Mouse (Mus musculus) forebrain, embryonic 13.5 days (tissue): ENCODE measurements at regions not wholly inside any gene's neighbourhood (a gene's known extent, or its start where the extent isn't known, plus 50 kb on each side); places are given as distances from the start of the nearest gene placed in this dataset.

Experiments
- ATAC-seq: fragments of 200-750 bp; cut with Nextera tagmentation; 2 replicates; pipeline ENCODE4 v1.8.0; 2017
- H3K27ac ChIP-seq: fragments of 300-500 bp; sonication (generic); 2 replicates; pipeline ENCODE4 v1.5.1; 2015; ENCODE audit warnings: inconsistent platforms, mild to moderate bottlenecking, moderate library complexity
- H3K27me3 ChIP-seq: fragments of 300-500 bp; sonication (generic); 2 replicates; pipeline ENCODE4 v1.6.1; 2015; ENCODE audit warnings: mild to moderate bottlenecking, inconsistent platforms
- H3K36me3 ChIP-seq: fragments of 300-500 bp; sonication (generic); 2 replicates; pipeline ENCODE4 v1.6.1; 2015; ENCODE audit warnings: mild to moderate bottlenecking, inconsistent platforms; ENCODE audit not compliant: poor library complexity, severe bottlenecking
- H3K4me1 ChIP-seq: fragments of 300-500 bp; sonication (generic); 2 replicates; pipeline ENCODE4 v1.6.1; 2015; ENCODE audit warnings: inconsistent platforms
- H3K4me2 ChIP-seq: fragments of 300-500 bp; sonication (generic); 2 replicates; pipeline ENCODE4 v1.6.1; 2015; ENCODE audit warnings: inconsistent platforms, mild to moderate bottlenecking, moderate library complexity
- H3K4me3 ChIP-seq: fragments of 300-500 bp; sonication (generic); 2 replicates; pipeline ENCODE4 v1.5.1; 2015; ENCODE audit warnings: mild to moderate bottlenecking, inconsistent platforms
- H3K9ac ChIP-seq: fragments of 300-500 bp; sonication (generic); 2 replicates; pipeline ENCODE4 v1.6.1; 2015; ENCODE audit warnings: mild to moderate bottlenecking, inconsistent platforms
- H3K9me3 ChIP-seq: fragments of 300-500 bp; sonication (generic); replicated peaks from 2 replicates; pipeline ENCODE4 v1.6.1; 2016; ENCODE audit warnings: inconsistent platforms
- WGBS: fragments of 180-500 bp; shearing (Covaris S2); methylation state at CpG from one replicate; pipeline ENCODE4 v1.1.7; 2015; 5-methylcytosine and 5-hydroxymethylcytosine counted together

- no peak overlapping the region for H3K27ac ChIP-seq
- H3K9ac ChIP-seq = no peak overlapping the region
- H3K27me3 ChIP-seq = no peaks in the 10 kb centered on the region
- no peaks in the 10 kb centered on the region for H3K9me3 ChIP-seq
- ATAC-seq = no peak
- no peaks in the 10 kb centered on the region for H3K36me3 ChIP-seq
- no peaks in the 10 kb centered on the region for H3K4me1 ChIP-seq
- WGBS = 92% methylated on average over 7 of the region's 7 CpGs
- no peak overlapping the region for H3K4me2 ChIP-seq
- H3K4me3 ChIP-seq = no peak overlapping the region
These were observed 195.5 kb upstream of the Afdn start for GRCm38 (mm10) chr17:13564800-13565199.

DNA sequence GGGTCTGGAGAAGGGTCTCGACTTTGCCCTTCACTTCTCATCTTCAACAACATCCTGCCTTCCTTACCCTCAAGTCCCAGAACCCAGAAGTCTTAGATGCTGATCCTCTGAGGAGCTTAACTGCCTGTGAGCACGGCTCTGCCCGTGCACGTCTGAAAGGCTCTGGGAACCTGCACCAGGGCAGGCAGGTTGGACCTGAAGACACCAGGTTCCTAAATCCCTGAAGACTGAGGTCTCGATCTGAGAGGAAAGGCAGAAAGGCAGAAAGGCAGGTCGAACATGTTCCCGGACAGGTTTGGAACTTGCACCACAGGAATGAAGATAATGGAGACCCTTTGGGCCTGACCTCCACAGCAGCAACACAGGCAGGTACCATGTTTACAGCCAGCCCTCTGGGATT lies 193.7 kb upstream of the Afdn start:
- WGBS = 81% methylated on average over 7 of the region's 7 CpGs
- no peak overlapping the region for H3K4me3 ChIP-seq
- H3K9ac ChIP-seq = no peak overlapping the region
- H3K27me3 ChIP-seq = no peaks in the 10 kb centered on the region
- ATAC-seq = no peak
- no peaks in the 10 kb centered on the region for H3K4me1 ChIP-seq
- H3K27ac ChIP-seq = no peak overlapping the region
- H3K4me2 ChIP-seq = no peak overlapping the region
- H3K9me3 ChIP-seq = no peaks in the 10 kb centered on the region
- no peaks in the 10 kb centered on the region for H3K36me3 ChIP-seq

DNA sequence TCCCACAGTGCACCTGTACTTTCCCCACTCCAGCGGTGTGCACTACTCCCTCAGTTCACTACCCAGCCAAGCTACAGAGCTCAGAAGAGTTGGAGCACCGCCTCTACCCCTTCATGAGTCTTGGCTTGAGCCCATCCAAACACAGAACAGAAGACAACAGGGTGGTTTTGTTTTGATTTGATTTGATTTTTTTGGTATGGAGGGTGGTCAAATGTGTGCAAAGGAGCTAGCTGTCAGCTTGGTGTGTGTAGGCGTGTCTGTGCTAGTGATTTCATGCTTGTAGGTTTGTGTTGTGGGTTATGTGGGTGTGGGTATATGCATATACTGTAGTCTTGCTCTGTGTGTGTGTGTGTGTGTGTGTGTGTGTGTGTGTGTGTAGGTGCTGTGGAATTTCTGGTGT lies 193.2 kb upstream of the Afdn start:
- no peaks in the 10 kb centered on the region for H3K36me3 ChIP-seq
- H3K4me3 ChIP-seq = no peak overlapping the region
- H3K4me2 ChIP-seq = no peak overlapping the region
- no peaks in the 10 kb centered on the region for H3K9me3 ChIP-seq
- peaks cover 3% of the 10 kb centered on the region for H3K4me1 ChIP-seq
- H3K27ac ChIP-seq = no peak overlapping the region
- H3K27me3 ChIP-seq = no peaks in the 10 kb centered on the region
- no peak for ATAC-seq
- H3K9ac ChIP-seq = no peak overlapping the region
- 89% methylated on average over 3 of the region's 3 CpGs for WGBS

GRCm38 (mm10) chr17:13570796-13571195 lies 189.5 kb upstream of the Afdn start:
- no peak overlapping the region for H3K4me2 ChIP-seq
- no peaks in the 10 kb centered on the region for H3K9me3 ChIP-seq
- H3K9ac ChIP-seq = no peak overlapping the region
- H3K36me3 ChIP-seq = no peaks in the 10 kb centered on the region
- no peak for ATAC-seq
- H3K27me3 ChIP-seq = no peaks in the 10 kb centered on the region
- H3K4me1 ChIP-seq = peaks cover 30% of the 10 kb centered on the region
- H3K27ac ChIP-seq = no peak overlapping the region
- H3K4me3 ChIP-seq = no peak overlapping the region
- WGBS = 83% methylated on average over 5 of the region's 5 CpGs

- no peak for ATAC-seq
- Histone ChIP-seq H3K36me3 (no peaks in the 10 kb centered on the region), H3K27me3 (no peaks in the 10 kb centered on the region), H3K4me1 (peaks cover 30% of the 10 kb centered on the region), H3K27ac (peak overlapping the region; percentile 72), H3K9ac (no peak overlapping the region), H3K4me3 (no peak overlapping the region), H3K4me2 (no peak overlapping the region), H3K9me3 (no peaks in the 10 kb centered on the region)
- WGBS = 43% methylated on average over 8 of the region's 8 CpGs
These were observed 188.0 kb upstream of the Afdn start for GRCm38 (mm10) chr17:13572204-13572833.

- Histone ChIP-seq H3K4me2 (no peak overlapping the region), H3K27me3 (no peaks in the 10 kb centered on the region), H3K4me3 (no peak overlapping the region), H3K9ac (no peak overlapping the region), H3K36me3 (no peaks in the 10 kb centered on the region), H3K27ac (peak overlapping the region; percentile 72), H3K9me3 (no peaks in the 10 kb centered on the region), H3K4me1 (peaks cover 36% of the 10 kb centered on the region)
- WGBS = 74% methylated on average over 9 of the region's 9 CpGs
- ATAC-seq = no peak
These were observed 187.3 kb upstream of the Afdn start for GRCm38 (mm10) chr17:13573036-13573435.

- Histone ChIP-seq H3K9ac (no peak overlapping the region), H3K4me1 (peaks cover 36% of the 10 kb centered on the region), H3K27me3 (no peaks in the 10 kb centered on the region), H3K4me2 (no peak overlapping the region), H3K9me3 (no peaks in the 10 kb centered on the region), H3K36me3 (no peaks in the 10 kb centered on the region), H3K27ac (peak overlapping the region; percentile 85), H3K4me3 (no peak overlapping the region)
- ATAC-seq = no peak
- 75% methylated on average over 1 of the region's 1 CpGs for WGBS
These were observed 186.2 kb upstream of the Afdn start for GRCm38 (mm10) chr17:13574122-13574521.

- no peak overlapping the region for H3K4me2 ChIP-seq
- ATAC-seq = peak; percentile 69
- H3K4me1 ChIP-seq = peaks cover 36% of the 10 kb centered on the region
These were observed 185.5 kb upstream of the Afdn start for GRCm38 (mm10) chr17:13574682-13575444.

GRCm38 (mm10) chr17:13577798-13578197 lies 182.5 kb upstream of the Afdn start:
- H3K9ac ChIP-seq = no peak overlapping the region
- no peak overlapping the region for H3K4me2 ChIP-seq
- H3K4me1 ChIP-seq = peaks cover 36% of the 10 kb centered on the region
- no peak overlapping the region for H3K4me3 ChIP-seq
- 54% methylated on average over 3 of the region's 3 CpGs for WGBS
- H3K27me3 ChIP-seq = no peaks in the 10 kb centered on the region
- H3K9me3 ChIP-seq = no peaks in the 10 kb centered on the region
- H3K36me3 ChIP-seq = no peaks in the 10 kb centered on the region
- peak overlapping the region; percentile 35; the same call in 1 of the 2 replicates for H3K27ac ChIP-seq
- no peak for ATAC-seq

More at GRCm38 (mm10) chr17:13574682-13575444, 185.5 kb upstream of the Afdn start:
- Histone ChIP-seq H3K9ac (0 out of 2 replicates have a peak overlapping the region, but pooled peaks have one; percentile 12), H3K9me3 (no peaks in the 10 kb centered on the region), H3K4me3 (no peak overlapping the region), H3K36me3 (no peaks in the 10 kb centered on the region), H3K27me3 (no peaks in the 10 kb centered on the region), H3K27ac (peak overlapping the region; percentile 85)
- whole genome bisulfite sequencing = 57% methylated on average over 13 of the region's 13 CpGs

- ATAC-seq = no peak
- WGBS = 56% methylated on average over 5 of the region's 5 CpGs
- Histone ChIP-seq H3K9me3 (no peaks in the 10 kb centered on the region), H3K4me3 (no peak overlapping the region), H3K4me2 (no peak overlapping the region), H3K9ac (no peak overlapping the region), H3K4me1 (peaks cover 33% of the 10 kb centered on the region), H3K27ac (0 out of 2 replicates have a peak overlapping the region, but pooled peaks have one; percentile 83), H3K27me3 (no peaks in the 10 kb centered on the region), H3K36me3 (no peaks in the 10 kb centered on the region)
These were observed 179.0 kb upstream of the Afdn start for GRCm38 (mm10) chr17:13581214-13581920.

DNA sequence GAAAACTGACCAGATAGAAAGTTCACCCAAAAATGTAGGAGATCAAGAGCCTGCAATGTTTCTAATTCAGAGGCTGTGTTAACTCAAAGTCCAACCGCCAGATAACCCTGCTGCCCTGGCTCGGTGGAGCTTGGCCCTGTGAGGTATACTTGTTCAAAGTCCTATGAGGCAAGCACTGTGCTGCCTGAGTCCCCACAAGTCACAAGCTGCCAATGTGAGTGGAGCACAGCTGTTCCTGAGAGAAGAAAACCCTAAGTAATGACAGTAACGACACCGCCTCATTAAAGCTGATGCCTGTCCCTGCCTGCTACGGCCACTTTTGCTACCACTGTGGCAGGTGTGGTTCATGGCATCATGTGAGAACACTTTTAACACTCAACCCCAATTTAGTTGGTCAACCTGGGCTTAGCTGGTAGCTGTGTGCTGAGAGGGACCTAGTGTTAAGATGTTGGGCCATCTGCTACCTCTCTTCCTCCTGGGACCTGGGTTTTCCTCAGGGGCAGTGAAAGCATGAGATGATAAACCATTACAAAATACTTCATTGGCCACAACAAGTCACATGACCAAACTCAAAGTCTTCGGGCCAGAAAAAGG lies 178.2 kb upstream of the Afdn start:
- 71% methylated on average over 6 of the region's 6 CpGs for WGBS

More for the DNA sequence above, 178.2 kb upstream of the Afdn start:
- no peak overlapping the region for H3K4me3 ChIP-seq
- peak overlapping the region; percentile 83 for H3K27ac ChIP-seq
- no peak overlapping the region for H3K9ac ChIP-seq
- H3K9me3 ChIP-seq = no peaks in the 10 kb centered on the region
- no peak overlapping the region for H3K4me2 ChIP-seq
- H3K4me1 ChIP-seq = peaks cover 33% of the 10 kb centered on the region
- no peaks in the 10 kb centered on the region for H3K27me3 ChIP-seq
- H3K36me3 ChIP-seq = no peaks in the 10 kb centered on the region
- no peak for ATAC-seq
